Mouse (Mus musculus) hindbrain, embryonic 14.5 days (tissue): ENCODE data around the gene Ctps. TPM values are rescaled to one million over a fixed set of nuclear protein-coding genes. Genes with fewer than 3 reads are reported as not detected.

Experiments
- ATAC-seq: fragments of 200-750 bp; cut with Nextera tagmentation; 2 replicates; pipeline ENCODE4 v1.8.0; 2017; ENCODE audit warnings: moderate number of reproducible peaks, mild to moderate bottlenecking, moderate TSS enrichment, moderate library complexity; ENCODE audit not compliant: low FRiP score
- DNase-seq: peaks from one replicate; pipeline ENCODE4 v3.0.0-alpha.2; 2015; ENCODE audit warnings: low spot score
- H3K27ac ChIP-seq: fragments of 300-500 bp; sonication (generic); 2 replicates; pipeline ENCODE4 v1.5.1; 2014; ENCODE audit warnings: mild to moderate bottlenecking, moderate library complexity
- H3K27me3 ChIP-seq: fragments of 300-500 bp; sonication (generic); 2 replicates; pipeline ENCODE4 v1.6.1; 2014; ENCODE audit warnings: mild to moderate bottlenecking, low read length, mixed read lengths; ENCODE audit not compliant: control insufficient read depth, insufficient read depth
- H3K36me3 ChIP-seq: fragments of 300-500 bp; sonication (generic); replicated peaks from 2 replicates; pipeline ENCODE4 v1.6.1; 2014; ENCODE audit not compliant: control insufficient read depth, insufficient read depth
- H3K4me1 ChIP-seq: fragments of 300-500 bp; sonication (generic); replicated peaks from 2 replicates; pipeline ENCODE4 v1.6.1; 2014; ENCODE audit warnings: antibody characterized with exemption, low read length, mixed read lengths; ENCODE audit not compliant: control insufficient read depth, insufficient read depth
- H3K4me2 ChIP-seq: fragments of 300-500 bp; sonication (generic); replicated peaks from 2 replicates; pipeline ENCODE4 v1.6.1; 2014; ENCODE audit warnings: mild to moderate bottlenecking, moderate library complexity
- H3K4me3 ChIP-seq: fragments of 300-500 bp; sonication (generic); replicated peaks from 2 replicates; pipeline ENCODE4 v1.5.1; 2014; ENCODE audit warnings: mild to moderate bottlenecking, low read length
- H3K9ac ChIP-seq: fragments of 300-500 bp; sonication (generic); 2 replicates; pipeline ENCODE4 v1.6.1; 2014
- H3K9me3 ChIP-seq: fragments of 300-500 bp; sonication (generic); 2 replicates; pipeline ENCODE4 v1.6.1; 2016; ENCODE audit warnings: low read length; ENCODE audit not compliant: control insufficient read depth
- WGBS: fragments of 180-500 bp; shearing (Covaris S2); extraction: QIAGEN DNeasy Blood & Tissue Kit; methylation state at CpG from one replicate; pipeline ENCODE4 v1.1.7; 2014; 5-methylcytosine and 5-hydroxymethylcytosine counted together
- polyA plus RNA-seq: library from polyadenylated mRNA; unstranded; fragments of >200 nt; fragmentation: Nextera tagmentation; extraction: Ambion mirVana; gene quantifications from 2 replicates; pipeline ENCODE4 v1.2.1, GENCODE M21; 2014

Gene Ctps
- polyA plus RNA-seq, 1 experiment from 2014 or later: 87.0 TPM

DNA sequence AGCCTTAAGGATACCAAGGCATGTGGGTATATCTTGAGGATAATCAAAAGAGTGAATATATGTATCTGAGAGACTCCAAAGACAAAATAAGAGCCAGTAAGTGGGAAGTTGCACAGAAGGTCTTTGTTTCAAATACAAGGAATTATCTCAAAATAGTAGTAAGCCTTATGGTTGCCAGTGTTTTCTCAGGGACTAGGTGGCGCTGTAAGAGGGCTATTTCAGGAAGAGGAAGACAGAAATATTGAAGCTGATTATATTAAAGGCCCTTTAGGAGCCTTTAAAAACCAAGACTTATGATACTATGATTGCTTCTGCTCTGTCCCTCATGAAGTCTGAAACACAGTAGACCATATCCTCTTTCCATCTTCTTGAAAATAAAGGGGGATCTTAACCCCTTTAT lies 63.1 kb downstream of the Ctps start:
- H3K27me3 ChIP-seq: no peaks in the 10 kb centered on the region
- H3K4me1 ChIP-seq: no peaks in the 10 kb centered on the region
- no peak overlapping the region for H3K4me2 ChIP-seq
- no peak overlapping the region for H3K27ac ChIP-seq
- DNase-seq (no peak), ATAC-seq (no peak)
- no peak overlapping the region for H3K4me3 ChIP-seq
- no peak overlapping the region for H3K9ac ChIP-seq
- peaks cover 61% of the 10 kb centered on the region for H3K36me3 ChIP-seq
- H3K9me3 ChIP-seq: peaks cover 7% of the 10 kb centered on the region; the same call in 1 of the 2 replicates
- WGBS: 81% methylated on average over 1 of the region's 1 CpGs

Other genes with a start within 250 kb of the Ctps start
- 73.3 and 76.8 TPM in 2 replicates for gene Scmh1, start 165.0 kb downstream of the Ctps start, polyA plus RNA-seq
- not detected in 2 replicates for gene Slfnl1, start 38.0 kb downstream of the Ctps start, polyA plus RNA-seq
- not detected in 2 replicates for gene Gm8439, start 18.5 kb upstream of the Ctps start, polyA plus RNA-seq
- 0.72 and 1.9 TPM in 2 replicates for gene Cited4, start 96.3 kb upstream of the Ctps start, polyA plus RNA-seq
- gene Kcnq4, start 178.3 kb upstream of the Ctps start, polyA plus RNA-seq: 6.2 and 6.4 TPM in 2 replicates